Mouse (Mus musculus) forebrain, postnatal 0 days (tissue): ENCODE measurements around the gene Uvrag. TPM values are rescaled to one million over a fixed set of nuclear protein-coding genes. Genes with fewer than 3 reads are reported as not detected.
"Not testable (repeated sequence)": the region's sequence is repeated elsewhere in the genome, so short reads cannot be mapped to it uniquely, and the experiment has no call there.

Experiments used
- ATAC-seq: fragments of 200-750 bp; cut with Nextera tagmentation; 2 replicates; pipeline ENCODE4 v1.8.0; 2017; ENCODE audit warnings: mild to moderate bottlenecking, moderate library complexity
- DNase-seq: peaks from one replicate; pipeline ENCODE4 v3.0.0-alpha.2; 2015
- H3K27ac ChIP-seq: fragments of 300-500 bp; sonication (generic); 2 replicates; pipeline ENCODE4 v1.5.1; 2014; ENCODE audit warnings: low read depth, mild to moderate bottlenecking, antibody characterized with exemption, low read length, moderate library complexity, mixed read lengths
- H3K27me3 ChIP-seq: fragments of 300-500 bp; sonication (generic); 2 replicates; pipeline ENCODE4 v1.6.1; 2014; ENCODE audit warnings: mild to moderate bottlenecking, low read length, mixed read lengths; ENCODE audit not compliant: insufficient read depth
- H3K36me3 ChIP-seq: fragments of 300-500 bp; sonication (generic); 2 replicates; pipeline ENCODE4 v1.6.1; 2014; ENCODE audit warnings: mild to moderate bottlenecking, moderate library complexity; ENCODE audit not compliant: insufficient read depth
- H3K4me1 ChIP-seq: fragments of 300-500 bp; sonication (generic); 2 replicates; pipeline ENCODE4 v1.6.1; 2014; ENCODE audit warnings: antibody characterized with exemption; ENCODE audit not compliant: insufficient read depth
- H3K4me2 ChIP-seq: fragments of 300-500 bp; sonication (generic); 2 replicates; pipeline ENCODE4 v1.6.1; 2014; ENCODE audit warnings: low read depth, mild to moderate bottlenecking, moderate library complexity
- H3K4me3 ChIP-seq: fragments of 300-500 bp; sonication (generic); 2 replicates; pipeline ENCODE4 v1.5.1; 2014; ENCODE audit warnings: low read depth, low read length, mixed read lengths
- H3K9ac ChIP-seq: fragments of 300-500 bp; sonication (generic); 2 replicates; pipeline ENCODE4 v1.6.1; 2014; ENCODE audit warnings: mild to moderate bottlenecking
- H3K9me3 ChIP-seq: fragments of 300-500 bp; sonication (generic); 2 replicates; pipeline ENCODE4 v1.6.1; 2016; ENCODE audit warnings: low read length
- CTCF ChIP-seq: sonication (generic); IDR thresholded peaks from 2 replicates; pipeline ENCODE4 v1.5.1; 2016; ENCODE audit warnings: antibody characterized with exemption, control low read depth, low read depth
- WGBS: fragments of 180-500 bp; shearing (Covaris S2); extraction: QIAGEN DNeasy Blood & Tissue Kit; methylation state at CpG from one replicate; pipeline ENCODE4 v1.1.7; 2014; 5-methylcytosine and 5-hydroxymethylcytosine counted together
- polyA plus RNA-seq: library from polyadenylated mRNA; unstranded; fragments of >200 nt; fragmentation: Nextera tagmentation; extraction: Ambion mirVana; gene quantifications from 2 replicates; pipeline ENCODE4 v1.2.1, GENCODE M21; 2015
- total RNA-seq: library from RNA; depleted of rRNA; stranded (reverse); fragments of >200 nt; gene quantifications from 2 replicates; pipeline ENCODE4 v1.2.3, GENCODE M21; 2014

Gene Uvrag
- total and polyA plus RNA-seq, 2 experiments from 2014 or later: 18.6 to 18.8 TPM

DNA sequence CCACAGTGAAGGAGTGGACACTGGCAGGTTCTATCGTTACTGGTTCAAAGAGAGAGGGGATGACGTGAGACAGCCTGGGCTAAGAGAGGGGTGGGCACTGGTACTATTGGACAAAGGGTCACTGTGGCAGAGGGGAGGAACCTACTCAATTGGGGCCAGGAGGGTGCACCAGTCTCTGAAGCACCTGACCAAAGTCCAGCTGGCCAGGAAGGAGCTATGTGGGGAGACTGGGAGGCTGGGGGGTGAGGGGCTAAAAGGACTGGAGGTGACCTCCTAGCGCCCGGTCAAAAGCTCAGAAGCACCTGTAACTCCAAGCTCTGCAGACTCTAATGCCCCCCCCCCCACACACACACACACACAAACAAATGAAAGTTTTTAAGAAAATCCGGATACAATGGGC is 65.8 kb downstream of the Uvrag start:
- no peak overlapping the region for H3K4me2 ChIP-seq
- no peak overlapping the region for H3K27ac ChIP-seq
- DNase-seq (no peak), ATAC-seq (no peak)
- no peak overlapping the region for H3K9ac ChIP-seq
- no peak for TF ChIP-seq CTCF
- no peak overlapping the region for H3K4me3 ChIP-seq
- H3K36me3 ChIP-seq: no peaks in the 10 kb centered on the region
- no peaks in the 10 kb centered on the region for H3K4me1 ChIP-seq
- H3K9me3 ChIP-seq: no peaks in the 10 kb centered on the region
- 71% methylated on average over 5 of the region's 5 CpGs for WGBS
- H3K27me3 ChIP-seq: no peaks in the 10 kb centered on the region

DNA sequence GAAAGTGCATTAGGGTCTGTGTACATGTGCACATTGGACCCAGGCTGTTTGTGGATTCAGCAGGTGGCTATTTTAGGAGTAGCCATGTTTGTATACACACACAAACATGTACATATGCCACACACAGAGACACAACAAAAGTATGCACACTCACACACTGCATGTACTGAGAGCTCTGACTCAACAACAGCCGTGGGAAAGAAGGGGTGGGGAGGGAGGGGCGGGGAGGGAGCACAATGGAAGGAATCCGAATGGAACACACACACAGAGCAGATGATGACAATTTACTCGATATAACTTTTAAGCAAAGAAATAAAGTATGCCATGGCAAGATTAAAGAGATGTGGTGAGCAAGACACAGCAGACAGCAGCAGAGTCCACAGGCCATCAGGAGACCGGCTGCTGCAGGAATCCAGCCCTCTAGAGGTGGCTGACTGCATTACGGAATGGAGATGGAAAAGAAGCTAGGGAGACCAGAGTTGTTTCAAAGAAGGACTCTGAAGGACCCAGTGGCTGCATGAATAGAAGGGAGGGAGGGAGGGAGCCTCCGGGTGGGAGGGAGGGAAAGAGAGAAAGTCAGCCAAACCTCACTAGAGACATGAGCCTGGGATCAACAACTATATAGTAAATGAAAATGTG is 67.1 kb downstream of the Uvrag start:
- Histone ChIP-seq H3K27me3 (no peaks in the 10 kb centered on the region), H3K9ac (no peak overlapping the region), H3K9me3 (no peaks in the 10 kb centered on the region), H3K27ac (no peak overlapping the region), H3K4me3 (no peak overlapping the region), H3K36me3 (no peaks in the 10 kb centered on the region; the same call in 1 of the 2 replicates), H3K4me1 (no peaks in the 10 kb centered on the region), H3K4me2 (no peak overlapping the region)
- DNase-seq (peak; percentile 68), ATAC-seq (peak; percentile 82)
- TF ChIP-seq CTCF: peak; percentile 75
- 20% methylated on average over 7 of the region's 7 CpGs for WGBS

DNA sequence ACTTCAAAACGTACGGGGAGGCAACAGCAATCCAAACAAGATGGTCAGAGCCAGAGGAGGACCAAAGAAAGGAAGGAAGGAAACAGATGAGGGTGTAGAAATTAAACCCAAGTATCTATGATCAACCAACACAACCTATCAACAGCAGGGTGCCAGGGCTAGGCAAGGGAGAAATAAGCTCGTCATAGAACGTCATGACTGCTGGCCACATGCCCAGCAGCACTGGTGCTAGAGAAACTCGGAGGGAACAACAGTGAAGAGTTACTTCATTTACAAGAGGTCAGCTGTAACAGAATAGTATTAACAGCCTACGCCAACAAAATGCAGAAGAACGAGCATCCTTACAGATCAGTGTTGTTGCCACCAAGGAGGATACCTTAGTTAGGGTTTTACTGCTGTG is 73.2 kb downstream of the Uvrag start:
- Histone ChIP-seq H3K9ac (no peak overlapping the region), H3K4me1 (no peaks in the 10 kb centered on the region), H3K9me3 (no peaks in the 10 kb centered on the region), H3K36me3 (no peaks in the 10 kb centered on the region; the same call in 1 of the 2 replicates), H3K27ac (no peak overlapping the region), H3K4me3 (no peak overlapping the region), H3K4me2 (no peak overlapping the region), H3K27me3 (no peaks in the 10 kb centered on the region)
- no peak for TF ChIP-seq CTCF
- no peak for ATAC-seq
- no peak for DNase-seq
- WGBS: 60% methylated on average over 7 of the region's 7 CpGs

DNA sequence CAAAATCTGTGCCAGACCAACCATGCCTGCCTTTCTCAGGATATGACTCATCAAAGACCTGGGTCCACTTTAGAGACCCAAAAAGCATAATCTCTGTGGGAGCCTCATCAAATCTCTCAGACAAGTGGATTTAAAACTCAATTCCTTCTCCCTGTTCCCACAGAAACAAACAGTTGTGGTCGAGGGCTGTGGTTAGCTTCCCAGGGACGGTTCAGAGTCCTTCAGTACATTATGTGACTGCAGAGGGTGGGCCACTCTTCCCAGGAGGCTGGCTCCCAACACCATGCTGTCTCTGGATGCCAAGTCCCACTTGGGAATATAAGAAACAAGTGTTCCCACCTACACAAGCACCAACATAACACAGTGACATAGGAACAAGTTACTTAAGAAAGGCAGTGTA is 75.0 kb downstream of the Uvrag start:
- no peaks in the 10 kb centered on the region for H3K4me1 ChIP-seq
- ATAC-seq: no peak
- H3K9me3 ChIP-seq: no peaks in the 10 kb centered on the region
- H3K27me3 ChIP-seq: no peaks in the 10 kb centered on the region
- no peak overlapping the region for H3K4me2 ChIP-seq
- 12% methylated on average over 2 of the region's 2 CpGs for WGBS
- no peaks in the 10 kb centered on the region; the same call in 1 of the 2 replicates for H3K36me3 ChIP-seq
- H3K9ac ChIP-seq: no peak overlapping the region
- no peak for DNase-seq
- no peak for TF ChIP-seq CTCF
- H3K27ac ChIP-seq: no peak overlapping the region
- no peak overlapping the region for H3K4me3 ChIP-seq

DNA sequence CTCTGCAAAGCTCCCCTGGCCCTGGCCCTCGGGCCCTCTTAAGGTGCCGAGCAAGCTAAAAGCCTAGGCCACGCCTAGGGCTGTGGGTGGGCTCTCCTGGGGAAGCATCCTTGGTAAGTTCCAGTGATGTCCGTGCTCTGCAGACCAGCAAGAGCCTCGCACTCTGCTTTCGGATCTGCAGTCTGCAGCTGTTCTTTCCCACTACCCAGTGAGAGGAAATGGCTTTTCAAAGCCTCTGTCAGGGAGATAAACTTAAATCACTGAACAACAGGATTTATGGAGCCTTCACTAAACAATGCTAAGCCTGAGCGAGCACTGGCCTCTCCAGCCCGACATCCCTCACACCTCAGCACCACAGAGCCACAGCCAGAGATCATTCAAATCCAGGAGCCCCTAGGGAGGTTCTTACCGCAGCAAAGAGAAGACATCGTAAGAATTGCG is 75.5 kb downstream of the Uvrag start:
- no peak overlapping the region for H3K4me3 ChIP-seq
- TF ChIP-seq CTCF: no peak
- ATAC-seq: no peak
- H3K27ac ChIP-seq: no peak overlapping the region
- H3K4me2 ChIP-seq: no peak overlapping the region
- H3K4me1 ChIP-seq: no peaks in the 10 kb centered on the region
- H3K36me3 ChIP-seq: no peaks in the 10 kb centered on the region; the same call in 1 of the 2 replicates
- no peaks in the 10 kb centered on the region for H3K27me3 ChIP-seq
- WGBS: 17% methylated on average over 11 of the region's 11 CpGs
- DNase-seq: no peak
- no peaks in the 10 kb centered on the region for H3K9me3 ChIP-seq
- no peak overlapping the region for H3K9ac ChIP-seq

DNA sequence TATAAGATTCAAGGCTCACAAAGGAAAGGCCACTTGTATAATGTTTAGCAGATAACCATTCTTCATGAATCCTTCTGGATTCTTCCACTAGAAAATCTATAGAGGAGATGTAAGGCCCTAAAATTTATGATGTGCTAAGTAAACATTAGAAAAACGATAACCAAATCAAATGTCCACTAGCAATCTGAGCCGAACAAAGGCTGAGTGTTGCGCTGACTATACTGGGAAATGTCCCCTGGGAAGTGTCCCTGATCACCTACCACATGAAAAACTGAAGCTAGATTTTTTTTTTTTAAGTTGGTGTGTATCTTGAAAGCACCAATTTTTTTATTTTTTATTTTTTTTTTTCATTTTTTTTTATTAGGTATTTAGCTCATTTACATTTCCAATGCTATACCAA is 76.1 kb downstream of the Uvrag start:
- Histone ChIP-seq H3K9me3 (no peaks in the 10 kb centered on the region), H3K27ac (no peak overlapping the region), H3K4me2 (no peak overlapping the region), H3K9ac (no peak overlapping the region), H3K4me1 (no peaks in the 10 kb centered on the region), H3K36me3 (no peaks in the 10 kb centered on the region; the same call in 1 of the 2 replicates), H3K27me3 (no peaks in the 10 kb centered on the region), H3K4me3 (no peak overlapping the region)
- no peak for TF ChIP-seq CTCF
- DNase-seq (no peak), ATAC-seq (no peak)
- WGBS: 87% methylated on average over 3 of the region's 3 CpGs

DNA sequence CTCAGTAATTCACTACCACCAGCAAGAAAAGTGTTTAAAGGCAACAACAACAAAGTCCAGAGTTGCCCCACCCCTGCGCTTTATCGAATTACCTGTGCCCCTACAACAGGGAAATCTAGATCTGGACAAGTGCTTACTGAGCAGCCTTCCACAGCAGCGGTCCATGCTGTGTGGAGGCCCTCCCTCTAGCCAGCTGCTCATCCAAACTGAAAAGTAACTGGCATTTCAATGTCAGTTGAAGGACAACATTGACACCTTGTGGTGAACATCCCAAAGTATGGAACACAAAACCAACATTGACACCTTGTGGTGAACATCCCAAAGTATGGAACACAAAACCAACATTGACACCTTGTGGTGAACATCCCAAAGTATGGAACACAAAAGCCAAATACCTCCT is 78.7 kb downstream of the Uvrag start:
- not testable (repeated sequence) for H3K36me3 ChIP-seq, H3K9me3 ChIP-seq, H3K27ac ChIP-seq, H3K4me1 ChIP-seq, H3K4me3 ChIP-seq, DNase-seq, H3K27me3 ChIP-seq, H3K4me2 ChIP-seq, H3K9ac ChIP-seq
- ATAC-seq: peak; percentile 45; the same call in 1 of the 2 replicates
- TF ChIP-seq CTCF: peak; percentile 81
- WGBS: 84% methylated on average over 3 of the region's 3 CpGs
